Mouse (Mus musculus) heart, postnatal 0 days (tissue): ENCODE results near the gene Phactr3.

Experiments used
- CTCF ChIP-seq: IDR thresholded peaks from 2 replicates; pipeline ENCODE4 v1.5.1; 2016; ENCODE audit warnings: antibody characterized with exemption, control low read depth, low read depth
- EP300 ChIP-seq: IDR thresholded peaks from 2 replicates; pipeline ENCODE4 v1.6.1; 2016; ENCODE audit warnings: antibody characterized with exemption, low read depth

DNA sequence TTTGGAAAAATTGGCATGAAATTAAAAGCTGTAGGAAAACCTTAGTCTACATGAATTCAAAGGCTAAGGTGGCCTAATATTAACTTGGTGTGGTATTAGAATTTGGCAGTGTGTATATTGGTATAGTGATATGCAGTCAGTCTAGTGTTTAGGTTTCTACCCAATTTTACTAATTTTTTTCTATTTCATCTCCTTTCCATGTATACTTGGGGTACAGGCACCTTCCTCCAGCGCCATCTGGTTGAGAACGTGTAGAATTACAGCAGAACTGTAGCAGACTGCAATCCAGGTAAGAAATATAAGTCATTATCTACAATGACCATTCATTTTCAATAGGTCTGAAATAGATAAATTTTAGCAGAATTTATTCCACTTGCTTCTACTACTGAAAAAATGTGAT lies 220.3 kb downstream of the Phactr3 start:
- TF ChIP-seq CTCF (peak; percentile 46), EP300 (no peak)
